Mouse (Mus musculus) mesoderm, embryonic 11.5 days (tissue): ENCODE measurements around the gene Tinagl1.

Experiments
- DNase-seq: peaks from one replicate; pipeline ENCODE4 v3.0.0-alpha.2; 2012; ENCODE audit warnings: low read depth, low spot score

Tinagl1 gene

DNA sequence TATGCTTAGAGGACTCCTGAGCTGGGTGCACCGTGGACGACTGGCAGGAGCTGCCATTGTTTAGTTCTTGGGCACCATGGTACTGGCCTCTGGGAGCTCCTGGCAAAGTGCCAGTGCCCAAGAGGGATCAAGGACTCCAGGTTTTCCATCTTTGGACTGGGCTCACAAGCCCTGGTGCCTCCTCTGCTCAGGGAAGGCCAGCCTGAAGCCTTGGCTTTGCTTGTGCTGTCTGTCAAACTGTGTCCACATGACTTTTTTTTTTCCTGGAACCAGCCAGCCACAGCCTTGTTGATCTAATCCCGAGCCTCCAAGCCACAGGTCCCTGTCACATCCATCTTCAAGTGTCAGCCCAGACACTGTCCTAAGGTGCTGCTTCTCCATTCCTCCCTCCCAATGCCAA, 33.1 kb downstream of the Tinagl1 start:
- DNase-seq, result no peak

DNA sequence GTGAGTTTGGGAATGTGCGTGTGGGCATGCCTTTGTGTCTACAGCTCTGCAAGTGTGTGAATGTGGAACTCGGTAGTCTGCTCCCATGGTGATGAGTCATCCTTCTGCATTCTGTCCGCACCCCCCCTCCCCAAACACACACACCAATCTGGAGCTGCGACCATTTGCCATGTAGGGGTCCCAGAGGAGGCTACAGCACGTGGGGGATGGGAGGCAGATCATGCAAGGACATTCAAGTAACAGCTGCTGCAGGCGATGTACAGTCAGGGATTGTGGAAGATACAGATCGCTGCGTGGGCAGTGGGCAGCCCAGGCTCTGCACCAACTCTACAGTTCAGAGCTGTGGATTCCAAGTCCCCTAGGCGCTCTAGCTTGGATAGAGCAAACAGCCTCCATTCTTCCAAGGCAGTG, 33.9 kb downstream of the Tinagl1 start:
- peak; percentile 34 for DNase-seq

DNA sequence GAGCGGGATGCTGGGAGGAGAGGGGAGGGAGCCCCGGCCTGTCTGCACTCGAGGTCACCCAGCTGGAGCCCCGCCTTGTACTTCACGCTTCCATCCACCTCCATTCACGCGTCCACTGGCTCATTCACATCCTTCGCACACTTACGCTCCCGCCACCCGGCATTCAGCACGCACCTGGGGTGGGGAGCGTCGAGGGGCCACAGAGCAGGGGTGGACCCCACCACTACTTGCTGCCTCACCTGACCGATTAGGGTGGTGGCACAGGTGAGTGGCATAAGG, 35.8 kb downstream of the Tinagl1 start, which contains the start of gene Hcrtr1:
Gene Hcrtr1 (minus strand): TSS at position 146 of the 279 bp plus-strand sequence.
- peak; percentile 24 for DNase-seq

DNA sequence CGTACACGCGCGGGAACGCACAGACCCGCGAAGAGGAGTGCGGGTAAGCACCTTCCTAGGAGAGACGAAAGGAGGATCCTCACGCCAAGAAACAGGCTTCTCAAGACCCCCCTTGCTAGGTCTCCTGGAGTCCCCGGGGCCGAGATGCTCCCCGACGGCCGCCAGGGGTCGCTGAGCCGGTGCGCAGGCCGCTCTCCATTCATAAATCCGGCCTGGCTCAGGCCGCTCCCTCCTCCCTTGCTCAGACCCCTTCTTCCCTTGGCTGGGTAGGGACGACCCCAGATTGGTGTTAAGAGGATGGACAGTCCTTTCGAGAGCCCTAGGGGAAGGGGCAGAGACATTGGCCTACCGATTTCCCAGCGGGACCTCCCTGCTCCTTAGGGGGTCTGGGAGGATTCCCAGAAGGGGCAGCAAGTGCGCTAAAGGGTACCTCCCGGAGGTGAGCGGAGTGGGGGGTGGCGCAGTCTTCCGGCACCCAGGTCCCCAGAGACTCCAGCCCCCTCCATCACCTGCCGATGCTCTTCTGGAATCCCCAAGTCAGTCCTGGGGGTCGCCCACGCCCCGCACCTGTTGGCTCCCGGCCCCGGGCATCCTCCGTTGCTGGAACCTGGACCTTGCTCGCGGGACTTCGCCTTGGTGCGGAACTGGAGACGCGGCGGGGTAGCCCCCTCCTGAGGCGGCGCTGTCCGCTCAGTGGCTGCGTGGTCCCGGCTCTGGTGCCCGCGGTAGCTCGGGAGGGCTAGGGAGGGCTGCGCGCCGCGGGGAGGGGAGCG, 36.3 kb downstream of the Tinagl1 start:
- DNase-seq, result peak; percentile 87

DNA sequence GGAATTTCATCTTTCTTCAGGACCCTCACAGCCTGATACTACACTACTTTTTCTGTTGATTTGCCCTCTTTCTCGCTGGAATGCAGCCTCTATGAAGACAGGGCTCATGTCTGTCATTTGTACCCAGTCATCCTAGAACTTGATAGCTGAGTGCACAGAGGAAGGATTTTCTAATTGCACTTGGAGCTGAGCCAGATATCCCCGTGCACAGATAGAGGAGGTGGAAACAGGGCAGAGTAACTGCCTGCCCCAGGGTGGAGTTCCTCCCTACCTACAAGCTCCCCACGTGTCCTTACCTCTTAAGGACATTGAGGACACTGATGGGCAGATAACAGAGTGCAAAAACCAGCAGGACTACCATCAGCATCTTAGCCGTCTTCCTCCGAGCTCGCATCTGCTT, 41.5 kb downstream of the Tinagl1 start:
- no peak for DNase-seq

DNA sequence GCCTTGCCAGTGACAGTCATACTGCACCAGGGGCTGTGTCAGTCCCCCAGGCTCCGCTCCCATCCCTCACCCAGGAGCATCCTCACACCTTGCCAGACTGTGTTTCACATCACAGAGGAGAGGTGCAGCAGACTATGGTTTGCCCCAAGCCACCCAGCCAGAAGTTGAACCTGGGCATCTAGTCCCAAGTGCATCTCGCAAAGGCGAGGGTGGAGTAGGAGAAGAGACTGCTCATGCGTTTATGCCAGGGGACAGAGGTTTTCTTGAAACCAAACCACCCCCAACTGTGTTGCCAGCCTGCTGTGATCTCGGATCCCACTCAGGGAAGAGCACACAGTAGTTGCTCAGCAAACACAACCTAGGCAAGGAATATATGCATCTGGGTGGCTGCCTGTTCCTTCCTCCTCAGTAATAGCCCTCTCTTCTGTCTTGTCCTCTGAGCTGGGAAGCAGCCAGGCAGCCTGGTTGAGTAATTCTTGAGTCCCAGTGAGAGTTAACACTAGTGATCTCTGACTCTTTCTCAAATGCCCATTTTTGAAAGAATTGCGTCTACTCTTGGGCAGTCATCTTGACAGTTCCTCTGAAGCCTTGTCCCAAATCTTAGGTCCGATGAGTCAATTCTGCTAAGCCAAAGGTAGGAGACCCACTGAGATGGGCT, 43.3 kb downstream of the Tinagl1 start:
- no peak for DNase-seq

DNA sequence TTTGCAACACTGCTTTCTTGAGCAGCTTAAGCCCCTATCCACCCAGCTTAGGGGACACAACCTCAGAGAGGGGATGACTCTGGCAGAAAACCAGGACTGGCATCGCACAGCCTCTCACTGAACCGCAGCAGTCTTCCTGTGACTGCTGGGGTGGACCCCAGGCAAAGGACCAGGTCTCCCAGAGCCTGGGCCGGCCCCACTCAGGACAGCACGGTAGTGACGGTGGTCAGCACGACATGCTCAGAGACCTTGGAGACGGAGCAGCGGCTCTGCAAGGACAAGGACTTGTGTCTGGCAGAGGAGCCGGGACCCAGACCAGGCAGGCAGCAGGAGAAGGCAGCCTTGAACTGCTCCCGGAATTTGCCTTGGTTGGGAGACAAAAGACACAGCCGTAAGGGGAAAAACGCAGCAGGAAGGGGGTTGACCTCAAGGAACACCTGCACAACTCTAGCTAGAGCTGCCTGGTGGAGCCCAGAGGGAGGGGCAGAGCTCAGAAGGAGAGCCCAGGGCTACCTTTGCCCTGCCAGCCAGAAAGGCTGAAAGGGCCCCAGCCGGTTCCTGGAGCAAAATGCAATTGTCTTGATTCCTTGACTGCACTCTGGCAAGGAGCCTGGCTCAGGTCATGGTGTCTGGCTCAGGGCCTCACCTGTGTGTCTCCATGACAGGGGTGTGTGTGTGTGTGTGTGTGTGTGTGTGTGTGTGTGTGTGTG, 44.1 kb downstream of the Tinagl1 start:
- no peak for DNase-seq

DNA sequence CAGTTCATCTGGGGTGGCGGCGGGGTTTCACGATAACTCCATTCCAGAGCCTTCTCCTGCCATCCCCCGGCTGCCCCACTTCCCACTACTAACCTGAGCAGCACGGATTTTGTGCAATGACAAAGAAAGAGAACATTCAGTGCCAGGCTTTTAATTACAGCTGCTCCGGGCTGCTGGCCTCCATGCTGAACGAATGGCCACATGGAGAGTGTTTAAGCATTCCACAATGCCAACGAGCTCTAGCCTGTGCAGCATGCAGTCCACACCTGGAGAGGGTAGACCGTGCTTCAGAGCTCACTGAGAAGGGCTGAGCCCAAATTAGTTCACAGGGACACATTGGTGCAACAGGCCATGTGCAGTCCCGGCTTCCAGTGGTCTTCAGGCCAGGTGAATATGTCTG, 44.8 kb downstream of the Tinagl1 start:
- DNase-seq, result no peak

DNA sequence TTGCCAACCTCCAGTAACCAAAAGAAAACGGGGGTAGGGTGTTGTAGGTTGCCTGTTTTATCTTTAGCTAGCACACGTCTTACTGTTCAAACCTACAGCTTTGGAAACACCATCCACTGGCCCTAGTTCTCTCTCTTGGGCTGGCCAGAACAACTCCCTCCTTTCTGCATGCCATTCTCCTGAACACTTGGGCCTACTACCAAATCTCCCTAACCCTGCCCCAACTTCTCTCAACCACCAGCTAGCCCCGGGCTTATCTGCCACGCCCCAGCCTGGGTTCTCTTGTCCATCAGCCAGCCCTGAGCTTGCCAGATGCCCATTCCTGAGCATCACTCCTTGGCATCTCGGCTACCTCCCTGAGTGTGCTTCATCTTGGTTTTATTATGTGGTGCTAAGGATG, 46.0 kb downstream of the Tinagl1 start:
- no peak for DNase-seq

DNA sequence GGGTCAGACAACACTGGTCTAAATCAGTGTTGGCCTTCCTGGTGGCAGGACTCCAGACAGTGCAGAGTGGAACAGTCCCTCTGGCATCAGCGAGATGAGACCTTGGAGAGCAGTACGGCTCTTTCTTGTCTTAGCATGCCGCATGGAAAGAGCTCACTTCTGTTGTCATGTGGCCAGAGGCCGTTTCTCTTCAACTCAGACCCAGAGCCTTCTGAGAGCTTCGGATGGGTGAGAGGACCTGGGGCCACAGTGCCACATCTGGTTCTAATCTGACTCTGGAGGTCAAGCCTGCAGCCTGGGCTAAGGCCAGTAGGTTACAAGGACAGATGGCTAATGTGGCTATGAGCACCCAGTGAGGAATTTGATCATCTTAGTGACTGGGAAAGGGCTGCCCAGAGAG, 49.0 kb downstream of the Tinagl1 start:
- DNase-seq, result no peak

DNA sequence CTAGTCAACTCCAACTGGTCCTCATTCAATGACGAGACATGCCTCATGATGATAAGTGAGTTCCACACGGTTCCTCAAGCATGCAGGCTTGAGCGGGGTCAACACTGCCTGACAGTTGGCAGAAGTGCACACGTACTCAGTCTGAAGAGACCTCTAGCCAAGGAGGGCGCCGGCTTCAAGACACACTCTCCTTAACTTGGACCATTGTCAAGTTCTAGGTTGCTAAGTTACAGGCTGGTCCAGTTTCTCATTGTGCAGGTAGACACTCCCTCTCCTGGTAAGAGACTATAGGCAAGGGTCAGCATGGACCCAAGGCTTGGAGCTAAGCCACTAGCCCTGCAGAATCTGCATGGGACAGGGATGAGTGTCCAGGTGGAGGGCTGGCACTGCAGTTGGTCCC, 49.8 kb downstream of the Tinagl1 start:
- no peak for DNase-seq

DNA sequence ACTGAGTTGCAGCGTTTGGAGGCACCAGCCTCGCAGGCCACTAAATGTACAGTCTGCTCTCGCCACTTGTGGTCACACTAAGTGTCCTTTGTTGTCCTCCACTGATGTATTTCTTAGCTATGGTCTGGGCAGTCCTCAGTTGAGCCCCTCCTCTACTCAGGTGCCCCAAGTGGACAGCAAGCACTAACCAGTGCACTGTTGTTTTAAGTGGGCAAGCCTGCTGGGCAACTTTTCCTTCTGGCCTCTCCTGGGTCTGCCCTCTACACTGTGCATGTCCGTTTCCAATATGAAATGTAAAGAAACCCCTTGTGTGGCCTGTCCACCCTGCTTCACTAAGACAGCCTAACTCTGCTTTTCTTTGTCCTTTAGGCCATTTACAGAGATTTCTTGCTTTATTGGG, 50.8 kb downstream of the Tinagl1 start:
- DNase-seq, result no peak

DNA sequence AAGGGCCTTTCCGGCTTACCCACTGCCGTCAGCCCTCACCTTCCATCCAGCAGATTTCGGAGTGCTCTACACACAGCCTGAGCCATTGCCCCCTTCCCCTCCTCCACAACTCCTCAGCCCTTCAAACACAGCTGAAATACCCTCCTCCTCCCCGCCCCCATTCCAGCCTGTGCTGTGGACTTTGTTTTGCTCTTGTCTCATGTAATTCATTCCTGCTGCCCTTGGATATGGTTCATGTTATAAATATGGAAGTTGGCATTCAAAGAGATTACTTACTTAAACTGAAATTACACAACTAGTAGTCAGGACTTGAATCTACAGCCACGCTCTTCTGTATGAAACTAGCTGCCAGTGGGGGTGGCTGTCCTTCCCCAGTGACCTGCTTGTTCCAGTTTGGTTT, 51.9 kb downstream of the Tinagl1 start:
- no peak for DNase-seq

DNA sequence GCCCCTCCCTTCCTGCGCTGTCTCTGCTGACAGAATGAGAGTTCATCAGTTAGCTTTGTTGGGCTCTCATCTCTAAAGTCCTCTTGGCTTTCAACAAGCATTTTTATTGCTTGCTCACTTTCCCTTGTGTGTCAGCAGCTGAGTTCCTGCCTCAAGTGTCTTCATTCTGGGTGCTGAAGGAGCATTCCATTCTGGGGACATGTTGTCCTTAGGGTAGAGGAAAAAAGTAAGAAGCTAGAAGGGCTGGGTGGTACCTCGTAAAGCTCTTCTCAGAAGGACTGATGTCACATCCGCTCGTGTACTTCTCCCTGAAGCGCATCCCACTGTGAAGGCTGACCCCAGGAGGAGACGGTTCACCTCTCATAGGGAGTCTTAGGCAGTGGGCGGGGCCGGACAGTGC, 53.4 kb downstream of the Tinagl1 start:
- DNase-seq, result no peak

DNA sequence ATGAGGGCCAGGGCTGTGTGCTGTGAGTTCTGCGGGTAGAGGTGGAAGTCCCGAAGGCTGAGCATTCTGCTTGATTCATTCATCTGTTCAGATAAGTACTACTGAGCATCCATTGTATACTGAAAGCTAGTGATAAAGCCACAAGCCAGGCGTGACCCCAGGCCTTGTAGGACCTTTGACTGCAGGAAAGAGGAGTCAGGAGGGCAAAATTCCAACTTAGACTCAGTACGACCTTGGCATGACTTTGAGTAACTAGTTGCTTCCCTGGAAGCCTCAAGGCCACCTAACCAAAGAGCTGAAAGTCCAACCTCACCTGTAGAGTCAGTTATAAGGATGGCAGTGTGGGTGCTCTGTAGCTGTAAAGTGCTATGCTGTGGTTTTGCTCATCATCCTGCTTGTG, 54.2 kb downstream of the Tinagl1 start:
- no peak for DNase-seq
